Mouse (Mus musculus): Measurements from ENCODE around the gene Syne4.

- TF ChIP-seq GATA1 (IDR thresholded peaks at IDR 0.05; ENCODE audit: low read length) (no peak), TAL1 (IDR thresholded peaks at IDR 0.05; ENCODE audit: low read length) (no peak)
Observed at GRCm38 (mm10) chr7:30289071-30289713, 25.4 kb upstream of the Syne4 start.
